Mouse (Mus musculus): ENCODE results near the gene Vmn1r104.
"Not testable (repeated sequence)": the region's sequence is repeated elsewhere in the genome, so short reads cannot be mapped to it uniquely, and the experiment has no call there.

Gene Vmn1r104

GRCm38 (mm10) chr7:20533537-20533936 lies at the start of gene Vmn1r104:
TSS of gene Vmn1r104 (plus strand) at chr7:20533837.
- DNase-seq (ENCODE audit: low read depth) = not testable (repeated sequence)

GRCm38 (mm10) chr7:20510434-20510833 lies 23.2 kb upstream of the Vmn1r104 start, which contains the start of gene Vmn1r103:
TSS of gene Vmn1r103 (minus strand) at chr7:20510534.
- DNase-seq (ENCODE audit: low read depth) = not testable (repeated sequence)

DNA sequence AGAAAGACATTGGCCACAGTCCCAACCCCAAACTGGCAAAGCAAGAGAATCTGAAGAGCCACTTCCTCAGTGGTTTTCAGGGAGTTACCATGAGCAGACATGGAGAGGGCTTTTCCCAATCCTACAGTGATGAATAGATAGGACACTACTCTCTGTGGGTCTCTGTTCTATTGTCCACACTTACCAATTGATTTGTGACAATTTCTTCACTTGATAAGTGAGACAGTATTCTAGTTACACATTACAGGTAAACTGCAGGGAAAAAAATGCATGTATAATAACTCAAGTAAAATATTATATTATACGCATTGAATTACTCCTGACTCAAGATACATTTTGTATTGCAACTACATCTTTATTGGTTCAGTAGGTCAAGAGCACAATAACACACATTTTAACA lies 12.0 kb downstream of the Vmn1r104 start, which contains the start of gene Gm5726:
Gene Gm5726 (minus strand): TSS at position 101 of the 400 bp plus-strand sequence.
- DNase-seq (ENCODE audit: low read depth) = not testable (repeated sequence)

GRCm38 (mm10) chr7:20576141-20576540 lies 42.5 kb downstream of the Vmn1r104 start, which contains the start of gene Gm4141:
TSS of gene Gm4141 (minus strand) at chr7:20576241.
- DNase-seq (ENCODE audit: low read depth) = not testable (repeated sequence)

Measured in naive thymus-derived CD4-positive, alpha-beta T cell, adult 2 months (primary cell).